Mouse (Mus musculus): Measurements from ENCODE around the gene Camta1. TPM values are rescaled to one million over a fixed set of nuclear protein-coding genes. Genes with fewer than 3 reads are reported as not detected.

Gene Camta1
- polyA plus RNA-seq, 1 experiment from 2014 or later: 81.8 TPM

DNA sequence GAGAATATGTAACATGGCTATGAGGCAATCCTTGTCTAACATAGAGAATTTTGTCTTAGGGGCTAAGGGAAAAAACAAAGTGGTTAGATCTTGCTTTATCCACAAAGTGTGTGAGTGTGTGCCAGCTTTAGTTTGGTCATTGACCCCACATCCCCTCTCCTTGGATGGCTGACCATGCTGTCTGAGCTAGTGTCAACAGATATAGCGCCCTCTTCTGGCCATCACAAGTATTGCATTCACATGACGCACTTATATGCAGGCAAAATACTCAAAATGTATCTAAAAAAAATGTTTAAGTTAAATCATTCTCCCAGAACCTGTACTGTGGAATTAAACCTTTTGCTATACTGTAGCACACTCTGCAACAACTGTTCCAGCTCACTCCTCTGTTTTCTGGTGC lies 766.5 kb downstream of the Camta1 start:
- Histone ChIP-seq H3K36me3 (ENCODE audit: control insufficient read depth, insufficient read depth, low read length) (no peaks in the 10 kb centered on the region), H3K4me2 (ENCODE audit: low read depth, low read length) (no peak overlapping the region), H3K9ac (ENCODE audit: low read length) (no peak overlapping the region), H3K4me3 (replicated peaks; ENCODE audit: low read length) (no peak overlapping the region), H3K9me3 (replicated peaks; ENCODE audit: control insufficient read depth, low read length) (no peaks in the 10 kb centered on the region), H3K27ac (ENCODE audit: low read length) (no peak overlapping the region), H3K4me1 (ENCODE audit: control insufficient read depth, insufficient read depth, low read length) (no peaks in the 10 kb centered on the region; the same call in 1 of the 2 replicates), H3K27me3 (ENCODE audit: control insufficient read depth, insufficient read depth, low read length) (no peaks in the 10 kb centered on the region)
- no peak for ATAC-seq (ENCODE audit: insufficient read depth, low FRiP score)
- WGBS: 40% methylated on average over 2 of the region's 2 CpGs

DNA sequence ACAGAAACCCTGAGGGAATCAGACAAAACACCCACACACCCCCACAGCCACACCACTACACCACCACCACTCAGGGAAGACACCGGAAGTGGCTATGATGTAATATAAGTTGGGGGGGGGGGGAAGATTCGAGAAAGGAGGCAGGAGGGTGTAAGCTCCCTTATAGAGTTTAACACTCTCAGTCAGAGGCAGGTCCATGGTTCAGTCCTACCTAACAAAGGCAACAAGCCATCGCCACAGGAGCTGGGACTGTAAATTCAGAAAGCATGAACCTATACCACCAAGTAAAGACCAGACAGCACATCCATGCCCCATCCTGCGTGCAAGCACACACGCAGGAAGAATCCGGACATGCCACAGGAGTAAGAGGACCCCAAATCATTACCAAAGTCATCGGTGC lies 772.4 kb downstream of the Camta1 start, which contains the start of gene Gm13090:
Gene Gm13090, plus strand, starts transcription at position 301 of the 400 bp plus-strand sequence.
- H3K9me3 ChIP-seq (replicated peaks; ENCODE audit: control insufficient read depth, low read length): no peaks in the 10 kb centered on the region
- H3K9ac ChIP-seq (ENCODE audit: low read length): no peak within 1 kb of the TSS
- no peak within 1 kb of the TSS for H3K4me3 ChIP-seq (replicated peaks; ENCODE audit: low read length)
- H3K4me2 ChIP-seq (ENCODE audit: low read depth, low read length): no peak within 1 kb of the TSS
- no peaks in the 10 kb centered on the region for H3K27me3 ChIP-seq (ENCODE audit: control insufficient read depth, insufficient read depth, low read length)
- WGBS: 89% methylated on average over 7 of the region's 7 CpGs
- no peak for ATAC-seq (ENCODE audit: insufficient read depth, low FRiP score)
- H3K36me3 ChIP-seq (ENCODE audit: control insufficient read depth, insufficient read depth, low read length): no peaks in the 10 kb centered on the region
- H3K27ac ChIP-seq (ENCODE audit: low read length): no peak within 1 kb of the TSS
- H3K4me1 ChIP-seq (ENCODE audit: control insufficient read depth, insufficient read depth, low read length): no peaks in the 10 kb centered on the region

DNA sequence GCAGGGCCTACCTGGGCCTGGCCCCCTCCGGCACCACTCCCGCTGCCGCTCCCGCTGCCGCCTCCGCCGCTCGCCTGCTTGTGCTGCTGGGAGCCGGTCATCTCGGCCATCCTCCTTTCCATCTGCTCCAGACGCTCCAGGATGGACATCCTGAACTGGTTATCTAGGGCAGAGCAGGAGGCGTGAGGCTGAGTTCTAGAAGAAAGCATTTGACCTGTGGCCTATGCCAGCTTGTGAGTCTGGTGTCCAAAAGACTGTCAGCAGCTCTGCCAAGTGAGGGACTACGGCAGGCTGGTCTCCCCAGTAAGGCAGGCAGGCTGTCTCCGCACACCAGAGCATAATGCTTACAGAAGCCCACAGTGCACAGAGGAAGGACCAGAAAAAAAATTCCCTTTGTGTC lies 772.9 kb downstream of the Camta1 start:
- ATAC-seq (ENCODE audit: insufficient read depth, low FRiP score): no peak
- Histone ChIP-seq H3K4me3 (replicated peaks; ENCODE audit: low read length) (no peak overlapping the region), H3K27me3 (ENCODE audit: control insufficient read depth, insufficient read depth, low read length) (no peaks in the 10 kb centered on the region), H3K9ac (ENCODE audit: low read length) (no peak overlapping the region), H3K36me3 (ENCODE audit: control insufficient read depth, insufficient read depth, low read length) (no peaks in the 10 kb centered on the region), H3K9me3 (replicated peaks; ENCODE audit: control insufficient read depth, low read length) (no peaks in the 10 kb centered on the region), H3K27ac (ENCODE audit: low read length) (no peak overlapping the region), H3K4me1 (ENCODE audit: control insufficient read depth, insufficient read depth, low read length) (no peaks in the 10 kb centered on the region), H3K4me2 (ENCODE audit: low read depth, low read length) (no peak overlapping the region)
- WGBS: 90% methylated on average over 14 of the region's 14 CpGs

DNA sequence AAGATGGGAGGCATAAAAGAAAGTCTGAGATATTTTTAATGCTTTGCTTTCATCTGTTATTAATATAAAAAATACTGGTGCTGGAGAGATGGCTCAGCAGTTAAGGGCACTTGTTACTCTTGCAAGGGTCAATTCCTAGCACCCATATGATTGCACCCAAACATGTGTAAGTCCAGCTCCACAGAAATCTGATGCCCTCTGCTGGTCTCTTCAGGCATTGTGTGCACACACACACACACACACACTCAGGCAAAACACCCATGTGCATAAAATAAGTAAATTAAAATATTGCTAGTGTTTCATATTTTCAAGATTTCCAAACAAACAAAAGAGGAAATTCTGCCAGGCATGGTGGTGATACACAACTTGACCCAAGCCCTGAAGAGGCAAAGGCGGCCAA lies 774.3 kb downstream of the Camta1 start:
- 100% methylated on average over 1 of the region's 1 CpGs for WGBS
- Histone ChIP-seq H3K36me3 (ENCODE audit: control insufficient read depth, insufficient read depth, low read length) (no peaks in the 10 kb centered on the region), H3K4me3 (replicated peaks; ENCODE audit: low read length) (no peak overlapping the region), H3K4me1 (ENCODE audit: control insufficient read depth, insufficient read depth, low read length) (no peaks in the 10 kb centered on the region), H3K4me2 (ENCODE audit: low read depth, low read length) (no peak overlapping the region), H3K9ac (ENCODE audit: low read length) (no peak overlapping the region), H3K27me3 (ENCODE audit: control insufficient read depth, insufficient read depth, low read length) (no peaks in the 10 kb centered on the region), H3K27ac (ENCODE audit: low read length) (no peak overlapping the region), H3K9me3 (replicated peaks; ENCODE audit: control insufficient read depth, low read length) (no peaks in the 10 kb centered on the region)
- ATAC-seq (ENCODE audit: insufficient read depth, low FRiP score): no peak

DNA sequence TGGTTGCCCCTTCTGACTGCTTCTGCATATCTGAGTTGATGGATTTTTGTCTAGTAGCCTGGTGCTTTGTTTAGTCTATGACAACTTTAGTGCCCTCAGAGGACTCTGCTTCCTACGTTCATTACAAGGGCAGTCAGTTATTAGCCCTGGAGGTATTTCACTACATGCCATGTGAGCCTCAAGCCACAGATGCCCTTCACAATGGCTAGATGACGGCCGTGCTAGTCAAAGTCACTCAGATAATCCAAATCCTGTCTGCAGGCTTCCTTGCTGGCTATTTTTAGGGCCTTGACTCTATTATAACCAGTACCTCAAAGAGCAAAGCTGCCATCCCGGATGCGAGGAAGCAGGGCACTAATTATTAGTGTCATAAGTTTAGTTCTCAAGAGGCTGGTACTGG lies 778.6 kb downstream of the Camta1 start:
- Histone ChIP-seq H3K36me3 (ENCODE audit: control insufficient read depth, insufficient read depth, low read length) (no peaks in the 10 kb centered on the region), H3K27me3 (ENCODE audit: control insufficient read depth, insufficient read depth, low read length) (no peaks in the 10 kb centered on the region), H3K4me2 (ENCODE audit: low read depth, low read length) (no peak overlapping the region), H3K9ac (ENCODE audit: low read length) (no peak overlapping the region), H3K27ac (ENCODE audit: low read length) (no peak overlapping the region), H3K9me3 (replicated peaks; ENCODE audit: control insufficient read depth, low read length) (no peaks in the 10 kb centered on the region), H3K4me3 (replicated peaks; ENCODE audit: low read length) (no peak overlapping the region), H3K4me1 (ENCODE audit: control insufficient read depth, insufficient read depth, low read length) (no peaks in the 10 kb centered on the region)
- WGBS: 78% methylated on average over 5 of the region's 5 CpGs
- ATAC-seq (ENCODE audit: insufficient read depth, low FRiP score): no peak

DNA sequence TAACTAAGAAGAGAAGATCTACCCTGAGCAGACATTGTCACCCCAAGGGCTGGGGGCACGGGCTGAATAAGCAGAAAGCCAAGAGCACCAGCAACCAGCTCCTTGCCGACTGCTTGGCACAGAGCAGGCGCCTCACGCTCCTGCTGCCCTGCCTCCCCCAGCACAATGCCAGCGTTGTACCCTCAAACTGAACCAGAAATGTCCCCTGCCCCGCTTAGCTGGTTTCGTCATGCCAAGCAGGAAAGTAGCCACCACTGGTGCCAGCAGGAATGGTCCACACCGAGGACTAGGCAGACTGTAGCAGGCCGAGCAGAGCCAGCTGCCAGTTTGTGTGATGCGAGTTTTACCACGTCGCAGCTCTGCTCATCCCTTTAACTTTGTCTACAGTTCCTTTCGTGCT lies 779.7 kb downstream of the Camta1 start:
- no peak overlapping the region for H3K4me3 ChIP-seq (replicated peaks; ENCODE audit: low read length)
- WGBS: 90% methylated on average over 13 of the region's 13 CpGs
- ATAC-seq (ENCODE audit: insufficient read depth, low FRiP score): no peak

DNA sequence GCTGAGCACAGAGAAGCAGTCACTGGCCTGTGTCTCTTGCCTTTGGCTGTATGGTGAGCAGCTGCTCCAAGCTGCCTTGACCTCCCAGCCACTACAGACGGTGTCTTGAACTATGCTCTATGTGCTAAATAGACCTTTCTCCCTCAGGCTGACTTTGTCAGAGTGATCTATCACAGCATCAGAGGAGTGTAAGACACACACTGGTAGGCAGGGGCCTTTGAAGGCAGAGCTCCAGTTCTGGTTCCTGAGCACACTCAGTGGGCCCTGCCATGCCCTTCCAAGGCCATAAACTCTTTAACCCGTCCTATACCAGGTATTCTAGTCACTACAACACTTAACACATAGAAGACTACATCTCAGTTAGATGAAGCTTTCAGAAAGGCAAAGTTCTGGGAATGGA lies 780.3 kb downstream of the Camta1 start:
- Histone ChIP-seq H3K27ac (ENCODE audit: low read length) (no peak overlapping the region), H3K27me3 (ENCODE audit: control insufficient read depth, insufficient read depth, low read length) (no peaks in the 10 kb centered on the region), H3K4me1 (ENCODE audit: control insufficient read depth, insufficient read depth, low read length) (no peaks in the 10 kb centered on the region), H3K4me2 (ENCODE audit: low read depth, low read length) (no peak overlapping the region), H3K4me3 (replicated peaks; ENCODE audit: low read length) (no peak overlapping the region), H3K9ac (ENCODE audit: low read length) (no peak overlapping the region), H3K36me3 (ENCODE audit: control insufficient read depth, insufficient read depth, low read length) (no peaks in the 10 kb centered on the region), H3K9me3 (replicated peaks; ENCODE audit: control insufficient read depth, low read length) (no peaks in the 10 kb centered on the region)
- ATAC-seq (ENCODE audit: insufficient read depth, low FRiP score): no peak
- 72% methylated on average over 2 of the region's 2 CpGs for WGBS

More for the DNA sequence above, 779.7 kb downstream of the Camta1 start:
- Histone ChIP-seq H3K9me3 (replicated peaks; ENCODE audit: control insufficient read depth, low read length) (no peaks in the 10 kb centered on the region), H3K4me2 (ENCODE audit: low read depth, low read length) (no peak overlapping the region), H3K36me3 (ENCODE audit: control insufficient read depth, insufficient read depth, low read length) (no peaks in the 10 kb centered on the region), H3K27ac (ENCODE audit: low read length) (no peak overlapping the region), H3K9ac (ENCODE audit: low read length) (no peak overlapping the region), H3K27me3 (ENCODE audit: control insufficient read depth, insufficient read depth, low read length) (no peaks in the 10 kb centered on the region), H3K4me1 (ENCODE audit: control insufficient read depth, insufficient read depth, low read length) (no peaks in the 10 kb centered on the region)

DNA sequence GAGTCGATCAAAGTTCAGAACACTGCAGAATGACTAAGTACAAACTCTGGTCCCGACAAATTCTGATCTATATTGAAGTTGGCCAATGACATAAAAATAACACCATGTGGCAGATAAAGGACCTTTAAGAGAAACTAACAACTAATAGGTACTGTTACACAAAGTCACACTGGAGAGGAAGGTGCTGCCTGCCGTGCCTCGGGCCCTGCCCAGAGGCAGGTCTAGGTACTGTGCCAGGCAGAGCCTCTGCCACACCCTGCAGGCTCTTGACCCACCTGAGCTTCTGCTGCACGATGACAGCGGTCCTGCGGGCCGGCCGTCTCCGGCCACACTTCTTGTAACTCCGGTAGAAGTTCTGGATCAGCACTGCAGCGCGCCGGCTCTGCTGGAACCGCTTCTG lies 786.9 kb downstream of the Camta1 start:
- H3K4me1 ChIP-seq (ENCODE audit: control insufficient read depth, insufficient read depth, low read length): no peaks in the 10 kb centered on the region
- no peaks in the 10 kb centered on the region for H3K9me3 ChIP-seq (replicated peaks; ENCODE audit: control insufficient read depth, low read length)
- no peak overlapping the region for H3K27ac ChIP-seq (ENCODE audit: low read length)
- ATAC-seq (ENCODE audit: insufficient read depth, low FRiP score): no peak
- no peak overlapping the region for H3K4me2 ChIP-seq (ENCODE audit: low read depth, low read length)
- no peaks in the 10 kb centered on the region for H3K27me3 ChIP-seq (ENCODE audit: control insufficient read depth, insufficient read depth, low read length)
- H3K9ac ChIP-seq (ENCODE audit: low read length): no peak overlapping the region
- no peaks in the 10 kb centered on the region for H3K36me3 ChIP-seq (ENCODE audit: control insufficient read depth, insufficient read depth, low read length)
- no peak overlapping the region for H3K4me3 ChIP-seq (replicated peaks; ENCODE audit: low read length)
- 92% methylated on average over 15 of the region's 15 CpGs for WGBS

DNA sequence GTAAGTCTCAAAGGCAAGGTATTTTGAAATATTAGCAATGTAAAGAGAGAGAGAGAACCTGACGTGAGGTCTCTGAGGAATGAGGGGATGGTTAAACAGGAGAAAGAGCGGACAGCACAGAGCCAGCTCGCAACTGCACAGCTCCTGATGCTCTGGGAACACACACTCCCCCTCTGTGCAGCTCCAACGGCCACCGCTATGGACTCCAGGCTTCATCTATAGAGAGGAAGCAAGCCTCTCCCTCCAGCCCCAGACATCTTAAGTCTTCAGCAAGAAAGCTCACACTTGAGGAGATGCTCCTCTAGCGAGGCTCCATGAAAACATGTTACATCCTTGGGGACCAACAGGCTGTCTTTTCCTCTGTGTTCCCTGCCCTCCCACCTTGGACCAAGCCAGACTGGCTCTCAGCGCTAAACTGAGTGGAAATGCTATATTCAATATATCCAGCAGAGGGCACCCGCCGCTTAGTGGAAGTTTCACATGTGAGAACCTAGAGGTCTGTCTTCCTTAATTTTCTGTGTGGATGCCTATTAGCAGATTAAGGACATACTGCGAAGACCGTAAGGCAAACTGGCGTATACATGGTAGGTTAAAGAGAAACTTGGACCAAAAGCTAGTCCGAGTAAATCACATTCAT lies 788.5 kb downstream of the Camta1 start:
- no peaks in the 10 kb centered on the region for H3K4me1 ChIP-seq (ENCODE audit: control insufficient read depth, insufficient read depth, low read length)
- no peaks in the 10 kb centered on the region for H3K27me3 ChIP-seq (ENCODE audit: control insufficient read depth, insufficient read depth, low read length)
- WGBS: 50% methylated on average over 13 of the region's 13 CpGs
- no peak overlapping the region for H3K27ac ChIP-seq (ENCODE audit: low read length)
- no peak overlapping the region for H3K4me2 ChIP-seq (ENCODE audit: low read depth, low read length)
- no peaks in the 10 kb centered on the region for H3K9me3 ChIP-seq (replicated peaks; ENCODE audit: control insufficient read depth, low read length)
- H3K4me3 ChIP-seq (replicated peaks; ENCODE audit: low read length): no peak overlapping the region
- no peaks in the 10 kb centered on the region for H3K36me3 ChIP-seq (ENCODE audit: control insufficient read depth, insufficient read depth, low read length)
- H3K9ac ChIP-seq (ENCODE audit: low read length): no peak overlapping the region
- ATAC-seq (ENCODE audit: insufficient read depth, low FRiP score): peak; percentile 62; the same call in 1 of the 2 replicates
